Mouse (Mus musculus) spleen, adult 10 weeks (tissue): Measurements from ENCODE around the gene Amd2. TPM values are rescaled to one million over a fixed set of nuclear protein-coding genes. Genes with fewer than 3 reads are reported as not detected.

Source experiments
- polyA plus RNA-seq: library from polyadenylated mRNA; stranded (reverse); fragments of 350-450 nt; fragmentation: Illumina TruSeq; extraction: RNeasy Lipid Tissue Mini Kit (QIAGEN cat#74804); gene quantifications from one replicate; pipeline ENCODE4 v1.2.3, GENCODE M21; 2015; ENCODE audit warnings: low replicate concordance; ENCODE audit not compliant: insufficient read depth

Gene Amd2
- polyA plus RNA-seq, result 0.15 TPM

GRCm38 (mm10) chr10:35711792-35712191 lies at the start of gene Amd2:
Gene Amd2, minus strand, starts transcription at chr10:35711892.

